ENCODE assay signal across 29 mouse cellular contexts in the genomic region with DNA sequence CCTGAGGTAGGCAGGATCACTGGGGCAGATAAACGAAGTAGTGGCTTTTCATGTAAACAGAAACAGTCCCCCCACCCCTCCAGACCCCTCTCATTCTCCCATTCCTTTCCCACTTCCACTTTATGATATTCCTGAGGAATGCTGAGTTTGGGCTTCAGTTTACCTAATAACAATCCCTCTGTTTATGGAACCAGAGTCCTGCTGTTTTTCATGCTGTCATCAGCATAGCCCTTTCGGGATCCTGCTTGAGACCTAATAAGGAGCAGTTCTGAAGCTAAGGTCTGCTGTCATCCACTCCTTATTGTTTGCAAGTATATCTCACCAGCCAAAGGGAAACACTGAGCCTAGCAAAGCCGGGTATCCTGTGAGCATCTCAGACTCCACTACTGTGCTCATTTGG.
A peak's percentile ranks its signal among the peaks of the same experiment; 100 is the strongest.
DNase-seq lines count a peak whose midpoint lies in the region; ATAC-seq and TF ChIP-seq lines count a peak whose summit lies in the region.
"Had no signal": no experiment of that assay in that cellular context is flagged by ENCODE, and none has a peak within 500 bp of the region (broad histone marks: within the 10 kb centered on the region; RNA-seq: fewer than 3 reads in every experiment).

No protein-coding gene starts in this region.

- peak; percentile 10 for DNase-seq in liver, adult 2 months (ENCODE audit: extremely low read depth, low read depth, low spot score)
- no peak for DNase-seq in liver, postnatal 0 days
- peak; percentile 57 for DNase-seq in yolk sac, embryonic 10.5 days (ENCODE audit: low spot score)
- no peak for DNase-seq in cerebellum, postnatal 14 days
- no peak for DNase-seq in embryo, embryonic 10 days (ENCODE audit: low spot score)
- DNase-seq: adrenal gland, postnatal 10 days; adrenal gland, postnatal 36 days; B cell, adult 2 months; cerebellum, adult 18-20 months; cerebellum, adult 9-10 months; cerebellum, postnatal 25 days; embryo, embryonic 11 days; gastrocnemius, postnatal 25 days; heart, adult 18-20 months; heart, postnatal 10 days; heart, postnatal 36 days had no signal

- ATAC-seq in liver, postnatal 0 days = no peak
- ATAC-seq in stomach, embryonic 15.5 days (ENCODE audit: insufficient read depth, low FRiP score, low read depth) = peak; percentile 58; the same call in 1 of the 2 replicates
- ATAC-seq: forebrain, embryonic 15.5 days; hindbrain, embryonic 16.5 days; Patski had no signal

- no peaks in the 10 kb centered on the region for H3K4me1 ChIP-seq in liver, adult 2 months (ENCODE audit: control insufficient read depth, insufficient read depth, low read length)
- H3K4me1 ChIP-seq in liver, postnatal 0 days (ENCODE audit: insufficient read depth) = no peaks in the 10 kb centered on the region
- no peaks in the 10 kb centered on the region for H3K4me1 ChIP-seq in stomach, embryonic 15.5 days
- H3K4me1 ChIP-seq: embryonic facial prominence, embryonic 10.5 days; embryonic facial prominence, embryonic 13.5 days; forebrain, embryonic 12.5 days; forebrain, embryonic 15.5 days; heart, embryonic 12.5 days; heart, embryonic 15.5 days; hindbrain, embryonic 10.5 days; hindbrain, embryonic 13.5 days had no signal

- no peak for TF ChIP-seq CTCF in liver, adult 2 months (IDR thresholded peaks at IDR 0.05; ENCODE audit: low read depth, low read length)
- TF ChIP-seq CTCF in liver, postnatal 0 days (IDR thresholded peaks at IDR 0.05; ENCODE audit: low read depth) = no peak

- H3K36me3 ChIP-seq in liver, adult 2 months (ENCODE audit: control insufficient read depth, insufficient read depth, low read length) = no peaks in the 10 kb centered on the region
- H3K36me3 ChIP-seq in liver, postnatal 0 days (replicated peaks; ENCODE audit: insufficient read depth, low read length) = no peaks in the 10 kb centered on the region
- H3K36me3 ChIP-seq in stomach, embryonic 15.5 days = no peaks in the 10 kb centered on the region
- H3K36me3 ChIP-seq: embryonic facial prominence, embryonic 10.5 days; embryonic facial prominence, embryonic 13.5 days; forebrain, embryonic 12.5 days; forebrain, embryonic 15.5 days; G1E; heart, embryonic 12.5 days; heart, embryonic 15.5 days; hindbrain, embryonic 10.5 days; hindbrain, embryonic 13.5 days had no signal

- H3K9ac ChIP-seq in liver, adult 2 months (ENCODE audit: low read depth, low read length) = no peak overlapping the region
- no peak overlapping the region for H3K9ac ChIP-seq in liver, postnatal 0 days (replicated peaks)
- no peak overlapping the region for H3K9ac ChIP-seq in stomach, embryonic 15.5 days
- H3K9ac ChIP-seq: embryonic facial prominence, embryonic 13.5 days; forebrain, embryonic 12.5 days; forebrain, embryonic 15.5 days; heart, embryonic 12.5 days; heart, embryonic 15.5 days; hindbrain, embryonic 13.5 days had no signal

- no peak for TF ChIP-seq EP300 in liver, postnatal 0 days (IDR thresholded peaks at IDR 0.05; ENCODE audit: low read depth)

- no peaks in the 10 kb centered on the region for H3K9me3 ChIP-seq in liver, postnatal 0 days (ENCODE audit: low read length)
- H3K9me3 ChIP-seq in stomach, embryonic 15.5 days = no peaks in the 10 kb centered on the region
- H3K9me3 ChIP-seq: embryonic facial prominence, embryonic 10.5 days; embryonic facial prominence, embryonic 13.5 days; forebrain, embryonic 12.5 days; forebrain, embryonic 15.5 days; heart, embryonic 12.5 days; heart, embryonic 15.5 days; hindbrain, embryonic 10.5 days; hindbrain, embryonic 13.5 days had no signal

- no peak for TF ChIP-seq POLR2A in liver, adult 2 months (IDR thresholded peaks at IDR 0.05; ENCODE audit: extremely low read depth, insufficient read depth, low read length)

- no peak overlapping the region for H3K4me3 ChIP-seq in liver, adult 2 months (ENCODE audit: insufficient read depth, low read depth, low read length)
- no peak overlapping the region for H3K4me3 ChIP-seq in liver, postnatal 0 days (ENCODE audit: low read depth, low read length)
- H3K4me3 ChIP-seq in stomach, embryonic 15.5 days (replicated peaks) = no peak overlapping the region
- H3K4me3 ChIP-seq: embryonic facial prominence, embryonic 10.5 days; embryonic facial prominence, embryonic 13.5 days; erythroblast, embryonic 14.5 days; forebrain, embryonic 12.5 days; forebrain, embryonic 15.5 days; heart, embryonic 12.5 days; heart, embryonic 15.5 days; hindbrain, embryonic 10.5 days; hindbrain, embryonic 13.5 days had no signal

- no peaks in the 10 kb centered on the region for H3K79me2 ChIP-seq in liver, adult 2 months (ENCODE audit: control insufficient read depth, insufficient read depth, low read length)

- H3K4me2 ChIP-seq in liver, postnatal 0 days (ENCODE audit: low read depth, low read length) = no peak overlapping the region
- no peak overlapping the region for H3K4me2 ChIP-seq in stomach, embryonic 15.5 days
- H3K4me2 ChIP-seq: embryonic facial prominence, embryonic 13.5 days; forebrain, embryonic 12.5 days; forebrain, embryonic 15.5 days; heart, embryonic 12.5 days; heart, embryonic 15.5 days; hindbrain, embryonic 13.5 days had no signal

- WGBS in liver, adult 2 months = 55% methylated on average over 3 of the region's 3 CpGs
- 45% methylated on average over 3 of the region's 3 CpGs for WGBS in liver, postnatal 0 days (ENCODE audit: insufficient replicate concordance)
- WGBS in stomach, embryonic 15.5 days = 21% methylated on average over 3 of the region's 3 CpGs

- H3K27me3 ChIP-seq in liver, adult 2 months (ENCODE audit: control insufficient read depth, insufficient read depth, low read length) = no peaks in the 10 kb centered on the region
- no peaks in the 10 kb centered on the region for H3K27me3 ChIP-seq in liver, postnatal 0 days (ENCODE audit: insufficient read depth, low read length)
- no peaks in the 10 kb centered on the region for H3K27me3 ChIP-seq in stomach, embryonic 15.5 days (replicated peaks)
- H3K27me3 ChIP-seq: embryonic facial prominence, embryonic 13.5 days; forebrain, embryonic 12.5 days; forebrain, embryonic 15.5 days; heart, embryonic 12.5 days; heart, embryonic 15.5 days; hindbrain, embryonic 13.5 days had no signal

- no peak overlapping the region for H3K27ac ChIP-seq in liver, adult 2 months (replicated peaks; ENCODE audit: insufficient read depth, low read depth, low read length)
- no peak overlapping the region for H3K27ac ChIP-seq in liver, postnatal 0 days (ENCODE audit: low read depth)
- no peak overlapping the region; the same call in 1 of the 2 replicates for H3K27ac ChIP-seq in stomach, embryonic 15.5 days
- H3K27ac ChIP-seq: embryonic facial prominence, embryonic 10.5 days; embryonic facial prominence, embryonic 13.5 days; forebrain, embryonic 12.5 days; forebrain, embryonic 15.5 days; heart, embryonic 15.5 days; hindbrain, embryonic 10.5 days; hindbrain, embryonic 13.5 days had no signal

Comparison
In these comparisons a context has a peak if more than half of its experiments do, and no peak if none do; other contexts are left out.
1. DNase-seq: peak in liver, adult 2 months (single experiment) and yolk sac, embryonic 10.5 days (single experiment); none in liver, postnatal 0 days (single experiment), cerebellum, postnatal 14 days (0 of 2) and embryo, embryonic 10 days (single experiment).